7 mouse cellular contexts compared by ENCODE assay signal in the genomic region with DNA sequence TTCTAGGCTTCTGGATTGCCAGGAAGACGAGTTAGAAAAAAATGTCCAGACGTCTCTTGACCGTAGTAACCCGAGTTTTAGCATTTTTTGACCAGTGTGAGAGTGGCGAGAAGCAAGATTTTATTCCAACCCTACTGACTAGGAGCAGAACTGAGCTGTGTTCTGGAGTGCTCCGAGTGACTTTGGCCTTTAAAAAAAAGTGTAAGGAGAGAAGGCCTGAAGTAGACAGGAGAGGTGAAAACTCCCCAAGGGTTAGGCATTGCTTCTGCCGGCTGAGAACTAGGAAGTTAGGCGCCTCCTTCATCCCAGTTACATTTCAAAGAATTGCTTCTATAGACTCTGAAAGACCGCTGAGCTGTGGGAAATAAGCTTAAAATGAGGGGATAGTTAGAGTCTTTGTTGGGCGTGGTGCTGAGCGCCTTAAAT. TPM values are rescaled to one million over a fixed set of nuclear protein-coding genes. Genes with fewer than 3 reads are reported as not detected.
DNase-seq lines count a peak whose midpoint lies in the region; ATAC-seq and TF ChIP-seq lines count a peak whose summit lies in the region.

No protein-coding gene starts in this region.

- ATAC-seq in hindbrain, embryonic 11.5 days (ENCODE audit: low FRiP score): no peak
- ATAC-seq in lung, embryonic 16.5 days (ENCODE audit: low read depth): 0 out of 2 replicates have a peak, but pooled peaks have one; percentile 1
- ATAC-seq in megakaryocyte-erythroid progenitor cell, adult 5-6 weeks (replicated peaks; ENCODE audit: low FRiP score, low TSS enrichment, poor library complexity, severe bottlenecking): no peak

- DNase-seq in spleen, adult 2 months (ENCODE audit: low read depth in 1 of 2, low spot score in 2 of 2): no peak
- no peak for DNase-seq in spleen, adult 12 weeks (ENCODE audit: low spot score)
- peak; percentile 27 for DNase-seq in c-Kit-positive CD71-positive TER-119-negative erythroid progenitor cells, embryonic 14.5 days (ENCODE audit: low read depth)
- DNase-seq in hindbrain, embryonic 11.5 days (ENCODE audit: low spot score): no peak
- DNase-seq in right cerebral cortex, postnatal 25 days: no peak

- peak overlapping the region; percentile 96 for H3K9ac ChIP-seq in hindbrain, embryonic 11.5 days (ENCODE audit: low read depth, low read length)
- peak overlapping the region; percentile 100 for H3K9ac ChIP-seq in lung, embryonic 16.5 days (ENCODE audit: low read length)

- 2% methylated on average over 11 of the region's 11 CpGs for WGBS in spleen, adult 2 months
- 1% methylated on average over 11 of the region's 11 CpGs for WGBS in hindbrain, embryonic 11.5 days
- 1% methylated on average over 11 of the region's 11 CpGs for WGBS in lung, embryonic 16.5 days

- H3K4me2 ChIP-seq in hindbrain, embryonic 11.5 days (replicated peaks; ENCODE audit: low read depth, low read length): peak overlapping the region; percentile 50
- peak overlapping the region; percentile 80 for H3K4me2 ChIP-seq in lung, embryonic 16.5 days (ENCODE audit: low read depth, low read length)

- no peaks in the 10 kb centered on the region for H3K9me3 ChIP-seq in hindbrain, embryonic 11.5 days (ENCODE audit: control insufficient read depth, low read length)
- no peaks in the 10 kb centered on the region for H3K9me3 ChIP-seq in lung, embryonic 16.5 days (ENCODE audit: control insufficient read depth, low read length)

- no peaks in the 10 kb centered on the region for H3K36me3 ChIP-seq in spleen, adult 2 months (ENCODE audit: control insufficient read depth, insufficient read depth, low read length)
- H3K36me3 ChIP-seq in hindbrain, embryonic 11.5 days (ENCODE audit: control insufficient read depth, insufficient read depth, low read length): no peaks in the 10 kb centered on the region
- H3K36me3 ChIP-seq in lung, embryonic 16.5 days (ENCODE audit: control insufficient read depth, insufficient read depth, low read length): no peaks in the 10 kb centered on the region

- H3K27ac ChIP-seq in spleen, adult 2 months (ENCODE audit: insufficient read depth, low read length): peak overlapping the region; percentile 97
- peak overlapping the region; percentile 93 for H3K27ac ChIP-seq in hindbrain, embryonic 11.5 days (ENCODE audit: low read depth, low read length)
- H3K27ac ChIP-seq in lung, embryonic 16.5 days (ENCODE audit: low read length): peak overlapping the region; percentile 99

- H3K4me3 ChIP-seq in spleen, adult 2 months (ENCODE audit: extremely low read depth, insufficient read depth, insufficient read length): peak overlapping the region; percentile 99
- H3K4me3 ChIP-seq in hindbrain, embryonic 11.5 days (ENCODE audit: low read depth, low read length): peak overlapping the region; percentile 76
- H3K4me3 ChIP-seq in lung, embryonic 16.5 days (ENCODE audit: low read length): peak overlapping the region; percentile 98

- no peak for TF ChIP-seq POLR2A in spleen, adult 2 months (IDR thresholded peaks at IDR 0.05; ENCODE audit: low read depth, low read length)

- TF ChIP-seq CTCF in spleen, adult 2 months (IDR thresholded peaks at IDR 0.05; ENCODE audit: extremely low read depth, insufficient read depth, insufficient read length, insufficient replicate concordance): no peak

- H3K4me1 ChIP-seq in spleen, adult 2 months (ENCODE audit: control insufficient read depth, insufficient read depth, insufficient read length): peaks cover 6% of the 10 kb centered on the region; the same call in 1 of the 2 replicates
- H3K4me1 ChIP-seq in hindbrain, embryonic 11.5 days (replicated peaks; ENCODE audit: control insufficient read depth, insufficient read depth, low read length): no peaks in the 10 kb centered on the region
- H3K4me1 ChIP-seq in lung, embryonic 16.5 days (replicated peaks; ENCODE audit: control insufficient read depth, insufficient read depth, low read length): peaks cover 8% of the 10 kb centered on the region

- H3K27me3 ChIP-seq in spleen, adult 2 months (ENCODE audit: control insufficient read depth, insufficient read depth, low read length): no peaks in the 10 kb centered on the region
- no peaks in the 10 kb centered on the region for H3K27me3 ChIP-seq in hindbrain, embryonic 11.5 days (ENCODE audit: control insufficient read depth, insufficient read depth, low read length)
- H3K27me3 ChIP-seq in lung, embryonic 16.5 days (ENCODE audit: control insufficient read depth, insufficient read depth, low read depth, low read length): no peaks in the 10 kb centered on the region

RNA-seq across cellular contexts. Expression of a gene that starts 0.9 kb away (rescaled TPM):
- polyA plus RNA-seq in spleen, adult 2 months (2012; rRNA removed): 4.2 and 4.3 TPM in 2 replicates
- polyA plus RNA-seq in hindbrain, embryonic 11.5 days (2014; fragmentation: Nextera tagmentation; extraction: Ambion mirVana): 37.9 and 38.5 TPM in 2 replicates
- 52.2 and 55.5 TPM in 2 replicates for polyA plus RNA-seq in lung, embryonic 16.5 days (2015; fragmentation: Nextera tagmentation; extraction: Ambion mirVana)
- total RNA-seq in megakaryocyte-erythroid progenitor cell, adult 5-6 weeks (2014; fragmentation: Nextera tagmentation): 35.7 and 49.9 TPM in 2 replicates
- total RNA-seq in megakaryocyte-erythroid progenitor cell, adult 5-6 weeks (2017): 75.0 and 113 TPM in 2 replicates

RNA-seq across cellular contexts. Expression of a gene that starts 49.7 kb away (rescaled TPM):
- 0.48 and 0.66 TPM in 2 replicates for polyA plus RNA-seq in spleen, adult 2 months (2012; rRNA removed)
- polyA plus RNA-seq in hindbrain, embryonic 11.5 days (2014; fragmentation: Nextera tagmentation; extraction: Ambion mirVana): 0.76 and 0.88 TPM in 2 replicates
- 3.3 and 4.2 TPM in 2 replicates for polyA plus RNA-seq in lung, embryonic 16.5 days (2015; fragmentation: Nextera tagmentation; extraction: Ambion mirVana)
- not detected in 2 replicates for total RNA-seq in megakaryocyte-erythroid progenitor cell, adult 5-6 weeks (2014; fragmentation: Nextera tagmentation)
- not detected in 2 replicates for total RNA-seq in megakaryocyte-erythroid progenitor cell, adult 5-6 weeks (2017)

RNA-seq across cellular contexts. Expression of a gene that starts 50.3 kb away (rescaled TPM):
- 25.6 and 30.2 TPM in 2 replicates for polyA plus RNA-seq in spleen, adult 2 months (2012; rRNA removed)
- not detected in 2 replicates for polyA plus RNA-seq in hindbrain, embryonic 11.5 days (2014; fragmentation: Nextera tagmentation; extraction: Ambion mirVana)
- 0.57 and 2.3 TPM in 2 replicates for polyA plus RNA-seq in lung, embryonic 16.5 days (2015; fragmentation: Nextera tagmentation; extraction: Ambion mirVana)
- 0.49 TPM in 1 of 2 replicates, not detected in the other for total RNA-seq in megakaryocyte-erythroid progenitor cell, adult 5-6 weeks (2014; fragmentation: Nextera tagmentation)
- not detected in 2 replicates for total RNA-seq in megakaryocyte-erythroid progenitor cell, adult 5-6 weeks (2017)
